Mouse (Mus musculus) midbrain, embryonic 11.5 days (tissue): ENCODE measurements around the gene Cfap43. TPM values are rescaled to one million over a fixed set of nuclear protein-coding genes. Genes with fewer than 3 reads are reported as not detected.

Experiments
- ATAC-seq: fragments of 200-750 bp; cut with Nextera tagmentation; 2 replicates; pipeline ENCODE4 v1.8.0; 2017; ENCODE audit warnings: moderate TSS enrichment, moderate library complexity; ENCODE audit not compliant: low FRiP score
- DNase-seq: peaks from one replicate; pipeline ENCODE4 v3.0.0; 2015; ENCODE audit warnings: low spot score; ENCODE audit errors: missing footprints
- H3K27ac ChIP-seq: fragments of 300-500 bp; sonication (generic); 2 replicates; pipeline ENCODE4 v1.5.1; 2014; ENCODE audit warnings: low read depth, low read length
- H3K27me3 ChIP-seq: fragments of 300-500 bp; sonication (generic); 2 replicates; pipeline ENCODE4 v1.6.1; 2014; ENCODE audit warnings: mild to moderate bottlenecking, low read length, moderate library complexity, mixed read lengths; ENCODE audit not compliant: control insufficient read depth, insufficient read depth
- H3K36me3 ChIP-seq: fragments of 300-500 bp; sonication (generic); 2 replicates; pipeline ENCODE4 v1.6.1; 2014; ENCODE audit warnings: mild to moderate bottlenecking, low read length, moderate library complexity, mixed read lengths; ENCODE audit not compliant: control insufficient read depth, insufficient read depth
- H3K4me1 ChIP-seq: fragments of 300-500 bp; sonication (generic); 2 replicates; pipeline ENCODE4 v1.6.1; 2014; ENCODE audit warnings: low read length; ENCODE audit not compliant: control insufficient read depth, insufficient read depth
- H3K4me2 ChIP-seq: fragments of 300-500 bp; sonication (generic); 2 replicates; pipeline ENCODE4 v1.6.1; 2014; ENCODE audit warnings: mild to moderate bottlenecking, moderate library complexity
- H3K4me3 ChIP-seq: fragments of 300-500 bp; sonication (generic); 2 replicates; pipeline ENCODE4 v1.5.1; 2014; ENCODE audit warnings: low read depth, low read length
- H3K9ac ChIP-seq: fragments of 300-500 bp; sonication (generic); 2 replicates; pipeline ENCODE4 v1.6.1; 2014; ENCODE audit warnings: low read length
- H3K9me3 ChIP-seq: fragments of 300-500 bp; sonication (generic); 2 replicates; pipeline ENCODE4 v1.6.1; 2016; ENCODE audit warnings: low read length; ENCODE audit not compliant: control insufficient read depth
- WGBS: fragments of 180-500 bp; shearing (Covaris S2); extraction: QIAGEN DNeasy Blood & Tissue Kit; methylation state at CpG from one replicate; pipeline ENCODE4 v1.1.7; 2014; 5-methylcytosine and 5-hydroxymethylcytosine counted together
- polyA plus RNA-seq: library from polyadenylated mRNA; unstranded; fragments of >200 nt; fragmentation: Nextera tagmentation; extraction: Ambion mirVana; gene quantifications from 2 replicates; pipeline ENCODE4 v1.2.1, GENCODE M21; 2014

The Cfap43 gene
- polyA plus RNA-seq, 1 experiment from 2014 or later = 0.05 TPM

- Histone ChIP-seq H3K27ac (no peak overlapping the region), H3K36me3 (no peaks in the 10 kb centered on the region), H3K4me3 (no peak overlapping the region), H3K4me2 (no peak overlapping the region), H3K4me1 (no peaks in the 10 kb centered on the region), H3K27me3 (no peaks in the 10 kb centered on the region), H3K9me3 (no peaks in the 10 kb centered on the region), H3K9ac (no peak overlapping the region)
- ATAC-seq (no peak), DNase-seq (no peak)
- 94% methylated on average over 8 of the region's 8 CpGs for WGBS
These were observed 213.2 kb downstream of the Cfap43 start for GRCm38 (mm10) chr19:47705772-47706309.

- WGBS = 79% methylated on average over 13 of the region's 13 CpGs
- DNase-seq (no peak), ATAC-seq (no peak)
- Histone ChIP-seq H3K4me2 (no peak overlapping the region), H3K9ac (no peak overlapping the region), H3K9me3 (no peaks in the 10 kb centered on the region), H3K27me3 (no peaks in the 10 kb centered on the region), H3K36me3 (no peaks in the 10 kb centered on the region), H3K4me3 (no peak overlapping the region), H3K27ac (no peak overlapping the region), H3K4me1 (no peaks in the 10 kb centered on the region)
These were observed 213.9 kb downstream of the Cfap43 start for GRCm38 (mm10) chr19:47705080-47705771.

GRCm38 (mm10) chr19:47700509-47700908, 218.6 kb downstream of the Cfap43 start:
- no peaks in the 10 kb centered on the region for H3K36me3 ChIP-seq
- no peaks in the 10 kb centered on the region for H3K9me3 ChIP-seq
- no peak overlapping the region for H3K9ac ChIP-seq
- no peak overlapping the region for H3K4me3 ChIP-seq
- H3K27me3 ChIP-seq = no peaks in the 10 kb centered on the region
- H3K4me2 ChIP-seq = no peak overlapping the region
- DNase-seq (no peak), ATAC-seq (no peak)
- no peaks in the 10 kb centered on the region for H3K4me1 ChIP-seq
- H3K27ac ChIP-seq = no peak overlapping the region
- WGBS = 75% methylated on average over 8 of the region's 8 CpGs

GRCm38 (mm10) chr19:47699743-47700142, 219.3 kb downstream of the Cfap43 start:
- H3K4me3 ChIP-seq = no peak overlapping the region
- no peaks in the 10 kb centered on the region for H3K27me3 ChIP-seq
- ATAC-seq = no peak
- H3K4me2 ChIP-seq = no peak overlapping the region
- no peaks in the 10 kb centered on the region for H3K9me3 ChIP-seq
- DNase-seq = no peak
- no peak overlapping the region for H3K27ac ChIP-seq
- H3K9ac ChIP-seq = no peak overlapping the region
- WGBS = 89% methylated on average over 9 of the region's 9 CpGs
- no peaks in the 10 kb centered on the region for H3K4me1 ChIP-seq
- no peaks in the 10 kb centered on the region for H3K36me3 ChIP-seq

- Histone ChIP-seq H3K9ac (no peak overlapping the region), H3K9me3 (no peaks in the 10 kb centered on the region), H3K36me3 (no peaks in the 10 kb centered on the region), H3K4me1 (peaks cover 2% of the 10 kb centered on the region; the same call in 1 of the 2 replicates), H3K4me2 (no peak overlapping the region), H3K4me3 (no peak overlapping the region), H3K27me3 (no peaks in the 10 kb centered on the region), H3K27ac (no peak overlapping the region)
- DNase-seq = no peak
- 88% methylated on average over 9 of the region's 9 CpGs for WGBS
- no peak for ATAC-seq
These were observed 220.8 kb downstream of the Cfap43 start for GRCm38 (mm10) chr19:47698266-47698665.

- H3K27ac ChIP-seq = no peak overlapping the region
- H3K9me3 ChIP-seq = no peaks in the 10 kb centered on the region
- peaks cover 2% of the 10 kb centered on the region; the same call in 1 of the 2 replicates for H3K4me1 ChIP-seq
- 86% methylated on average over 11 of the region's 11 CpGs for WGBS
- H3K4me2 ChIP-seq = no peak overlapping the region
- H3K4me3 ChIP-seq = no peak overlapping the region
- no peaks in the 10 kb centered on the region for H3K27me3 ChIP-seq
- H3K9ac ChIP-seq = no peak overlapping the region
- DNase-seq = no peak
- no peaks in the 10 kb centered on the region for H3K36me3 ChIP-seq
- ATAC-seq = no peak
These were observed 222.0 kb downstream of the Cfap43 start for GRCm38 (mm10) chr19:47697067-47697466.

- Histone ChIP-seq H3K27me3 (no peaks in the 10 kb centered on the region), H3K9me3 (no peaks in the 10 kb centered on the region), H3K4me2 (no peak overlapping the region), H3K4me1 (peaks cover 2% of the 10 kb centered on the region; the same call in 1 of the 2 replicates), H3K27ac (no peak overlapping the region), H3K9ac (no peak overlapping the region), H3K36me3 (no peaks in the 10 kb centered on the region), H3K4me3 (no peak overlapping the region)
- 95% methylated on average over 8 of the region's 8 CpGs for WGBS
- ATAC-seq = no peak
- no peak for DNase-seq
These were observed 222.7 kb downstream of the Cfap43 start for GRCm38 (mm10) chr19:47696411-47696810.

- Histone ChIP-seq H3K9ac (no peak overlapping the region), H3K36me3 (no peaks in the 10 kb centered on the region), H3K4me3 (no peak overlapping the region), H3K27ac (no peak overlapping the region), H3K4me1 (peaks cover 2% of the 10 kb centered on the region; the same call in 1 of the 2 replicates), H3K9me3 (no peaks in the 10 kb centered on the region), H3K27me3 (no peaks in the 10 kb centered on the region), H3K4me2 (no peak overlapping the region)
- ATAC-seq (no peak), DNase-seq (no peak)
- 90% methylated on average over 6 of the region's 6 CpGs for WGBS
These were observed 223.4 kb downstream of the Cfap43 start for GRCm38 (mm10) chr19:47695725-47696124.

GRCm38 (mm10) chr19:47691994-47692393, 227.1 kb downstream of the Cfap43 start, which contains the start of gene Col17a1:
TSS of gene Col17a1 (minus strand) at chr19:47692094.
- Histone ChIP-seq H3K9me3 (no peaks in the 10 kb centered on the region), H3K27me3 (no peaks in the 10 kb centered on the region), H3K36me3 (no peaks in the 10 kb centered on the region), H3K4me3 (no peak within 1 kb of the TSS), H3K9ac (no peak within 1 kb of the TSS), H3K27ac (no peak within 1 kb of the TSS), H3K4me2 (no peak within 1 kb of the TSS), H3K4me1 (peaks cover 2% of the 10 kb centered on the region; the same call in 1 of the 2 replicates)
- DNase-seq (no peak), ATAC-seq (no peak)
- WGBS = 79% methylated on average over 6 of the region's 6 CpGs
